Mouse (Mus musculus) cortical plate, adult 2 months (tissue): ENCODE data around the gene Smarcc1.

Source experiments
- CTCF ChIP-seq: fragments of 200-500 bp; IDR thresholded peaks from 2 replicates; pipeline ENCODE4 v1.5.1; 2011; ENCODE audit warnings: mild to moderate bottlenecking, control low read depth, low read length; ENCODE audit not compliant: insufficient read depth; ENCODE audit errors: extremely low read depth
- POLR2A ChIP-seq: fragments of 200-500 bp; IDR thresholded peaks from 2 replicates; pipeline ENCODE4 v1.6.1; 2011; ENCODE audit warnings: mild to moderate bottlenecking, low read length, control low read depth; ENCODE audit not compliant: insufficient read depth; ENCODE audit errors: extremely low read depth

DNA sequence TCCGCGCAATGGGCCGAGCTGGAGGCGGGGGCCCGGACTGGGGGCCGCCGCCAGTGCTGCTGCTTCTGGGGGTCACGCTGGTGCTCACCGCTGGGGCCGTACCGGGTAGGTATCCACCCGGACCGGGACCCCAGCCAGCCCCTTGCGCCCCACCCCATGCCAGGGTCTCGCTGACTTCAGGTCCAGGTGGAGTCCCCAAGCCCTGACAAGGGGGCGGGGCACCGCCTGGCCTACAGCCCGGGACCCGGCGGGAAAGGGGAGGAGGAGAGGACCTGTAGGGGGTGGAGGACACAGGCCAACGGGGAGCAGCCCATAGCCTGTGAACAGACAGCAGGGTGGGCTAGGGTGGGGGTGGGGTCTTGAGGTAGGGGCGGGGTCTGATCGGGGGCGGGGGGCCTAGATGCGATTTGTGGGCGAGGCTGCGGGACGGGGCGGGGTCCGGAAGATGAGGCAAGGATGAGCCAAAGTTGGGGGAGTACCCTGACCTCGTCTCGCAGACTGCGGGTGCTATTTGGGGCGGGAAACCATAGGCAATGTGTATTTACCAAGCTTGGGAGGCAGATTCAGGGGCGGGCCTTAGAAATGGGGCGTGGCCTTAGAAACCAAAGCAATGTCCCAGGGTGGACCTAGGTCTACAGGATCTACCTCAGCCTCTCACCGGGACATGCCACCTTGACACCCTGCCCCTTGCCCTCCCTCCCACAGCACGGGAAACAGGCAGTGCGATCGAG lies 128.2 kb downstream of the Smarcc1 start:
- TF ChIP-seq POLR2A (peak; percentile 67), CTCF (no peak)
